Mouse (Mus musculus): ENCODE measurements at regions not wholly inside any gene's neighbourhood (a gene's known extent, or its start where the extent isn't known, plus 50 kb on each side); places are given as distances from the start of the nearest gene placed in this dataset.

- DNase-seq (ENCODE audit: low read depth in 3 of 3, low spot score in 3 of 3) (no peak), ATAC-seq (ENCODE audit: insufficient read depth) (no peak)
- Histone ChIP-seq H3K9ac (replicated peaks) (no peak overlapping the region), H3K27ac (no peak overlapping the region), H3K4me3 (ENCODE audit: insufficient read depth in 1 of 2, low read depth in 2 of 2, low read length in 2 of 2) (no peak overlapping the region), H3K27me3 (ENCODE audit: control insufficient read depth, insufficient read depth, low read length) (no peaks in the 10 kb centered on the region; the same call in 1 of the 2 replicates), H3K36me3 (replicated peaks; ENCODE audit: control insufficient read depth, insufficient read depth, low read depth) (no peaks in the 10 kb centered on the region), H3K4me1 (replicated peaks; ENCODE audit: control insufficient read depth in 2 of 2, insufficient read depth in 2 of 2, low read length in 1 of 2) (peaks cover 33 to 41% of the 10 kb centered on the region in 2 experiments), H3K4me2 (ENCODE audit: low read depth) (no peak overlapping the region), H3K9me3 (ENCODE audit: control insufficient read depth, low read length) (no peaks in the 10 kb centered on the region)
- WGBS (ENCODE audit: insufficient replicate concordance) = 34% methylated on average over 6 of the region's 6 CpGs
- TF ChIP-seq CTCF (IDR thresholded peaks at IDR 0.05; ENCODE audit: low read depth) = no peak
- no peak for TF ChIP-seq EP300 (IDR thresholded peaks at IDR 0.05; ENCODE audit: low read depth)
Measured at GRCm38 (mm10) chr7:111136066-111136639, 53.3 kb upstream of the Eif4g2 start.

GRCm38 (mm10) chr7:111134496-111134895 lies 51.7 kb upstream of the Eif4g2 start:
- H3K4me2 ChIP-seq (ENCODE audit: low read depth) = no peak overlapping the region
- 71% methylated on average over 2 of the region's 2 CpGs for WGBS (ENCODE audit: insufficient replicate concordance)
- no peak overlapping the region for H3K27ac ChIP-seq
- no peaks in the 10 kb centered on the region for H3K36me3 ChIP-seq (replicated peaks; ENCODE audit: control insufficient read depth, insufficient read depth, low read depth)
- no peaks in the 10 kb centered on the region for H3K9me3 ChIP-seq (ENCODE audit: control insufficient read depth, low read length)
- ATAC-seq (ENCODE audit: insufficient read depth) = no peak
- TF ChIP-seq EP300 (IDR thresholded peaks at IDR 0.05; ENCODE audit: low read depth) = no peak
- no peak for TF ChIP-seq CTCF (IDR thresholded peaks at IDR 0.05; ENCODE audit: low read depth)
- H3K4me3 ChIP-seq (ENCODE audit: insufficient read depth in 1 of 2, low read depth in 2 of 2, low read length in 2 of 2) = no peak overlapping the region
- H3K9ac ChIP-seq (replicated peaks) = no peak overlapping the region
- peaks cover 33 to 39% of the 10 kb centered on the region in 2 experiments for H3K4me1 ChIP-seq (replicated peaks; ENCODE audit: control insufficient read depth in 2 of 2, insufficient read depth in 2 of 2, low read length in 1 of 2)
- no peaks in the 10 kb centered on the region for H3K27me3 ChIP-seq (ENCODE audit: control insufficient read depth, insufficient read depth, low read length)
- no peak for DNase-seq (ENCODE audit: low read depth in 3 of 3, low spot score in 3 of 3)

Data from liver, embryonic 14.5 days (tissue).